Mouse (Mus musculus): ENCODE measurements around the gene Sft2d2.

- TF ChIP-seq CTCF (IDR thresholded peaks at IDR 0.05), result no peak
- TF ChIP-seq POLR2A (IDR thresholded peaks at IDR 0.05; ENCODE audit: insufficient read depth, low read depth, low read length), result no peak
- no peak for TF ChIP-seq EP300 (IDR thresholded peaks at IDR 0.05; ENCODE audit: insufficient read depth, low read depth, low read length)
Observed at GRCm38 (mm10) chr1:165171277-165171676, 23.0 kb downstream of the Sft2d2 start.

All from heart, adult 2 months (tissue).